Mouse (Mus musculus): ENCODE data around the gene Tnik.

Gene Tnik

DNA sequence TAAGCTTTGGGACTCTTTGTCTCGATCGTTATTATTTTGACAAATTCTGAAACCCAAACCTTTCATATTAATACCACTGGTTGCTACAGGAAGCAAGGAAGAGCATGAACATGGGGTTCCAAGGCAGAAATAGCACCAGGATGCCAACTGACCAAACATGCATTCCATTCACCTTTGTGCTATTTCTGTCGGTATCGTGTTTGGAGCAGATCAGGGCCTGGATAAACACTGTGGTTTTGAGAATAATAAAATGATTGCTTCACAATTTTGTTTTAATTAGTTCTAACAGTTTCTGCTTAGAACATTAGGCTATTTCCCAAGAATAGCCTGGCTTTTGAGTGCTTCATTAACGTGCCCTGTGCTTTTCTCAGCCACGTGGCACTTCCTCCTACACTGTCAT lies 162.9 kb downstream of the Tnik start:
- H3K27me3 ChIP-seq (ENCODE audit: insufficient read depth, low read length) = no peaks in the 10 kb centered on the region
- H3K9me3 ChIP-seq (ENCODE audit: low read length) = peaks cover 3% of the 10 kb centered on the region
- no peaks in the 10 kb centered on the region for H3K36me3 ChIP-seq (ENCODE audit: insufficient read depth, low read length)
- H3K4me1 ChIP-seq (replicated peaks; ENCODE audit: low read depth, low read length) = no peaks in the 10 kb centered on the region
- TF ChIP-seq POU5F1 (IDR thresholded peaks at IDR 0.05; ENCODE audit: borderline replicate concordance, low read length) (no peak), NANOG (IDR thresholded peaks at IDR 0.05; ENCODE audit: borderline replicate concordance, low read length) (no peak), CTCF (conservative IDR thresholded peaks at IDR 0.05; ENCODE audit: low read length) (no peak)
- no peak overlapping the region for H3K4me3 ChIP-seq (replicated peaks; ENCODE audit: low read length)

GRCm38 (mm10) chr3:28431459-28431858 lies 168.4 kb downstream of the Tnik start:
- H3K27me3 ChIP-seq (ENCODE audit: insufficient read depth, low read length) = no peaks in the 10 kb centered on the region
- TF ChIP-seq NANOG (IDR thresholded peaks at IDR 0.05; ENCODE audit: borderline replicate concordance, low read length) (no peak), CTCF (conservative IDR thresholded peaks at IDR 0.05; ENCODE audit: low read length) (no peak), POU5F1 (IDR thresholded peaks at IDR 0.05; ENCODE audit: borderline replicate concordance, low read length) (no peak)
- peaks cover 6% of the 10 kb centered on the region for H3K9me3 ChIP-seq (ENCODE audit: low read length)
- H3K36me3 ChIP-seq (ENCODE audit: insufficient read depth, low read length) = no peaks in the 10 kb centered on the region
- H3K4me3 ChIP-seq (replicated peaks; ENCODE audit: low read length) = no peak overlapping the region
- no peaks in the 10 kb centered on the region for H3K4me1 ChIP-seq (replicated peaks; ENCODE audit: low read depth, low read length)

DNA sequence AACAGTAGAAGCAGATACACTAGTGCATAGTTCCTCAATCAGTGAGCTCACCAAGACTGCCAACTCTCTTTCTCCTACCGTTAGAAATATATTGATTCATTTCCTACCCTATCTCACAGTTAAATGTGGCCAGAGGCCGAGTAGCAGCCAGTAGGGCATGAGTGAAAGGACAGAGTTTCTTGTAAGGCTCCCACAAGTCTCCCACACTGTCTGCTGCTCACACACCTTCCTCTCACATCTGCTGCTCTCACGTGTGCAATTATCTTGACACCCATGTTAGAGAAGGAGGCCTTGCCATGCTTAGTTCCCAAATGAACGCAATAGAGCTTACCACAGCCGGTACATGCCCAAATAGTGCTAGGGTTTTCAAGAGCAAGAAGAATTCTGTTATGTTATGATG lies 169.3 kb downstream of the Tnik start:
- Histone ChIP-seq H3K27me3 (ENCODE audit: insufficient read depth, low read length) (no peaks in the 10 kb centered on the region), H3K4me3 (replicated peaks; ENCODE audit: low read length) (no peak overlapping the region), H3K9me3 (ENCODE audit: low read length) (peaks cover 6% of the 10 kb centered on the region), H3K4me1 (replicated peaks; ENCODE audit: low read depth, low read length) (no peaks in the 10 kb centered on the region), H3K36me3 (ENCODE audit: insufficient read depth, low read length) (no peaks in the 10 kb centered on the region)
- TF ChIP-seq POU5F1 (IDR thresholded peaks at IDR 0.05; ENCODE audit: borderline replicate concordance, low read length) = no peak
- TF ChIP-seq CTCF (conservative IDR thresholded peaks at IDR 0.05; ENCODE audit: low read length) = no peak
- TF ChIP-seq NANOG (IDR thresholded peaks at IDR 0.05; ENCODE audit: borderline replicate concordance, low read length) = no peak

DNA sequence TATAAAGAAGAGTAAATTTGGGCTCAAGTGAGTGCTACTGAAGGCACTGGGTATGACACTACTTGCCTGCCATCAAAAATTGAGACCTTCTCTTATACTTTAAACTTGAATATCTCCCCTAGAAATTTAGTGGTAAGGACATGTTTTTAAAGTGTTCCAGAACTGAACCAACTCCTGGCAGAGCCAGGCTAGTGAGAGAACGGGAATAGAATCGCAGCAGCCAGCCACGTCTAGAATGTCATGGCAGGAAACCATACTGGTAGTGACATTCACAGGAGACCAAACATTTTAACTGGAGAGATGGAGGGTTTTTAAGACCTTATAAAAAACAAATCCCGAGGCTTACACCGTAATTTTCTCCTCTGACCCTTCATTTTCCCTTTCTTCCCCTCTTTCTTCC lies 172.5 kb downstream of the Tnik start:
- no peak overlapping the region for H3K4me3 ChIP-seq (replicated peaks; ENCODE audit: low read length)
- peaks cover 6% of the 10 kb centered on the region for H3K9me3 ChIP-seq (ENCODE audit: low read length)
- no peaks in the 10 kb centered on the region for H3K27me3 ChIP-seq (ENCODE audit: insufficient read depth, low read length)
- no peaks in the 10 kb centered on the region for H3K4me1 ChIP-seq (replicated peaks; ENCODE audit: low read depth, low read length)
- TF ChIP-seq NANOG (IDR thresholded peaks at IDR 0.05; ENCODE audit: borderline replicate concordance, low read length) (no peak), CTCF (conservative IDR thresholded peaks at IDR 0.05; ENCODE audit: low read length) (no peak), POU5F1 (IDR thresholded peaks at IDR 0.05; ENCODE audit: borderline replicate concordance, low read length) (no peak)
- H3K36me3 ChIP-seq (ENCODE audit: insufficient read depth, low read length) = no peaks in the 10 kb centered on the region

DNA sequence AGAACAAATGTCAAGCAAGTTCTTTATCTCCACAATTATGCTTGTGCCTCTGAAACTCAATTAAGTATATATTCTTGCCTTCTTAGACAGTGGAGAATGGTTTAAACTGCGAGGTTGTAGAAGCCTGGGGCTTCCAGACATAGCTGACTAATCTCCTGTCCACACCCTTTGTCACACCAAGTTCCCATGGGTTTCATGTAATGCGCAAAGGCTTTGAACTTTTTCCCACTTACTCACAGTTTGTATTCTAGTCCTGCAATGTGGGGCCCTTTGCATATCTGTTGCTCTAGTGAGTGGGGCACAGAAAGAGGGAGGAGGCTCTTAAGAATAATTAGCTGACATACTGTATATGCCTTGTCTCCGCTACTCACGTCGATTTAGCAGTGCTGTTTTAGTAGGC lies 174.4 kb downstream of the Tnik start:
- Histone ChIP-seq H3K4me3 (replicated peaks; ENCODE audit: low read length) (no peak overlapping the region), H3K4me1 (replicated peaks; ENCODE audit: low read depth, low read length) (no peaks in the 10 kb centered on the region), H3K27me3 (ENCODE audit: insufficient read depth, low read length) (no peaks in the 10 kb centered on the region), H3K9me3 (ENCODE audit: low read length) (no peaks in the 10 kb centered on the region), H3K36me3 (ENCODE audit: insufficient read depth, low read length) (no peaks in the 10 kb centered on the region)
- TF ChIP-seq POU5F1 (IDR thresholded peaks at IDR 0.05; ENCODE audit: borderline replicate concordance, low read length) = no peak
- no peak for TF ChIP-seq CTCF (conservative IDR thresholded peaks at IDR 0.05; ENCODE audit: low read length)
- TF ChIP-seq NANOG (IDR thresholded peaks at IDR 0.05; ENCODE audit: borderline replicate concordance, low read length) = no peak

- Histone ChIP-seq H3K27me3 (ENCODE audit: insufficient read depth, low read length) (no peaks in the 10 kb centered on the region), H3K9me3 (ENCODE audit: low read length) (no peaks in the 10 kb centered on the region), H3K4me3 (replicated peaks; ENCODE audit: low read length) (no peak overlapping the region), H3K36me3 (ENCODE audit: insufficient read depth, low read length) (no peaks in the 10 kb centered on the region), H3K4me1 (replicated peaks; ENCODE audit: low read depth, low read length) (no peaks in the 10 kb centered on the region)
- TF ChIP-seq NANOG (IDR thresholded peaks at IDR 0.05; ENCODE audit: borderline replicate concordance, low read length) = no peak
- no peak for TF ChIP-seq POU5F1 (IDR thresholded peaks at IDR 0.05; ENCODE audit: borderline replicate concordance, low read length)
- TF ChIP-seq CTCF (conservative IDR thresholded peaks at IDR 0.05; ENCODE audit: low read length) = no peak
Observed at GRCm38 (mm10) chr3:28441545-28441944, 178.5 kb downstream of the Tnik start.

DNA sequence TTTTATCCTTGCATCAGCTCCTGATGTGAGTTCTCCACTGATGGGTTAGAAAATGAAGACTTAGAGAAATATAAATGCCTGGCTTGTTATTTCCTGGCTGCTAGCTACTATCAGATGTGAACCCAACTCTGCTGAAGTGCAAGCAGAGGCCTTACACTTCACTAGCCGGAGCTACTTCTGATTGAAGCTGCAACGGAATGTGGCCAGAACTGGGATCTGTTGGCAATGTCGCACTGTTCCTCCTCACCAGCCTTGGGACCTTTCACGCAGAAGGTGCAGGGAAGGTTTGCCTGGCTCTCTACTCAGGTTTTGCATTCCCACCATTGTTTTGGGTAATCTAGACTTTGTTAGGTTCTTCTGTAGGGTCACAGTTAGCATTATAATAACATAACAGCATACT lies 179.1 kb downstream of the Tnik start:
- Histone ChIP-seq H3K9me3 (ENCODE audit: low read length) (no peaks in the 10 kb centered on the region), H3K4me1 (replicated peaks; ENCODE audit: low read depth, low read length) (no peaks in the 10 kb centered on the region), H3K36me3 (ENCODE audit: insufficient read depth, low read length) (no peaks in the 10 kb centered on the region), H3K27me3 (ENCODE audit: insufficient read depth, low read length) (no peaks in the 10 kb centered on the region), H3K4me3 (replicated peaks; ENCODE audit: low read length) (no peak overlapping the region)
- no peak for TF ChIP-seq CTCF (conservative IDR thresholded peaks at IDR 0.05; ENCODE audit: low read length)

- H3K4me3 ChIP-seq (replicated peaks; ENCODE audit: low read length) = no peak overlapping the region
- TF ChIP-seq CTCF (conservative IDR thresholded peaks at IDR 0.05; ENCODE audit: low read length) = no peak
- TF ChIP-seq NANOG (IDR thresholded peaks at IDR 0.05; ENCODE audit: borderline replicate concordance, low read length) = no peak
- no peak for TF ChIP-seq POU5F1 (IDR thresholded peaks at IDR 0.05; ENCODE audit: borderline replicate concordance, low read length)
- H3K4me1 ChIP-seq (replicated peaks; ENCODE audit: low read depth, low read length) = no peaks in the 10 kb centered on the region
Observed at GRCm38 (mm10) chr3:28447950-28448349, 184.9 kb downstream of the Tnik start.

GRCm38 (mm10) chr3:28453458-28453857 lies 190.4 kb downstream of the Tnik start:
- H3K36me3 ChIP-seq (ENCODE audit: insufficient read depth, low read length) = no peaks in the 10 kb centered on the region
- TF ChIP-seq POU5F1 (IDR thresholded peaks at IDR 0.05; ENCODE audit: borderline replicate concordance, low read length) (no peak), CTCF (conservative IDR thresholded peaks at IDR 0.05; ENCODE audit: low read length) (no peak), NANOG (IDR thresholded peaks at IDR 0.05; ENCODE audit: borderline replicate concordance, low read length) (no peak)
- H3K9me3 ChIP-seq (ENCODE audit: low read length) = no peaks in the 10 kb centered on the region
- no peaks in the 10 kb centered on the region for H3K4me1 ChIP-seq (replicated peaks; ENCODE audit: low read depth, low read length)
- H3K4me3 ChIP-seq (replicated peaks; ENCODE audit: low read length) = no peak overlapping the region
- H3K27me3 ChIP-seq (ENCODE audit: insufficient read depth, low read length) = no peaks in the 10 kb centered on the region

More at GRCm38 (mm10) chr3:28447950-28448349, 184.9 kb downstream of the Tnik start:
- H3K36me3 ChIP-seq (ENCODE audit: insufficient read depth, low read length) = no peaks in the 10 kb centered on the region
- no peaks in the 10 kb centered on the region for H3K9me3 ChIP-seq (ENCODE audit: low read length)
- H3K27me3 ChIP-seq (ENCODE audit: insufficient read depth, low read length) = no peaks in the 10 kb centered on the region

All from E14TG2a.4 (cell line).